Mouse (Mus musculus) kidney, postnatal 0 days (tissue): Measurements from ENCODE around the gene Pmepa1. TPM values are rescaled to one million over a fixed set of nuclear protein-coding genes. Genes with fewer than 3 reads are reported as not detected.
A peak's percentile ranks its signal among the peaks of the same experiment; 100 is the strongest.

Experiments used
- ATAC-seq: fragments of 200-750 bp; cut with Nextera tagmentation; replicated peaks from 2 replicates; pipeline ENCODE4 v1.8.0; 2017; ENCODE audit warnings: low read depth, moderate number of reproducible peaks, moderate TSS enrichment, moderate library complexity; ENCODE audit not compliant: low FRiP score
- DNase-seq: peaks from one replicate; pipeline ENCODE4 v3.0.0-alpha.2; 2016; ENCODE audit warnings: low spot score
- H3K27ac ChIP-seq: fragments of 300-500 bp; sonication (generic); 2 replicates; pipeline ENCODE4 v1.5.1; 2014; ENCODE audit warnings: mild to moderate bottlenecking
- H3K27me3 ChIP-seq: fragments of 300-500 bp; sonication (generic); 2 replicates; pipeline ENCODE4 v1.6.1; 2014; ENCODE audit warnings: low read length, mixed read lengths; ENCODE audit not compliant: insufficient read depth
- H3K36me3 ChIP-seq: fragments of 300-500 bp; sonication (generic); 2 replicates; pipeline ENCODE4 v1.6.1; 2014; ENCODE audit warnings: low read length, mixed read lengths; ENCODE audit not compliant: insufficient read depth
- H3K4me1 ChIP-seq: fragments of 300-500 bp; sonication (generic); replicated peaks from 2 replicates; pipeline ENCODE4 v1.6.1; 2014; ENCODE audit warnings: antibody characterized with exemption, low read length, mixed read lengths; ENCODE audit not compliant: insufficient read depth
- H3K4me2 ChIP-seq: fragments of 300-500 bp; sonication (generic); 2 replicates; pipeline ENCODE4 v1.6.1; 2014; ENCODE audit warnings: mild to moderate bottlenecking, low read length, moderate library complexity, mixed read lengths
- H3K4me3 ChIP-seq: fragments of 300-500 bp; sonication (generic); replicated peaks from 2 replicates; pipeline ENCODE4 v1.5.1; 2014; ENCODE audit warnings: low read depth, low read length
- H3K9ac ChIP-seq: fragments of 300-500 bp; sonication (generic); 2 replicates; pipeline ENCODE4 v1.6.1; 2014; ENCODE audit warnings: low read depth, low read length
- H3K9me3 ChIP-seq: fragments of 300-500 bp; sonication (generic); replicated peaks from 2 replicates; pipeline ENCODE4 v1.6.1; 2016; ENCODE audit warnings: low read length, inconsistent platforms, mixed read lengths
- CTCF ChIP-seq: IDR thresholded peaks from 2 replicates; pipeline ENCODE4 v1.5.1; 2016; ENCODE audit warnings: antibody characterized with exemption, low read depth, mild to moderate bottlenecking, moderate library complexity
- WGBS: fragments of 180-500 bp; shearing (Covaris S2); extraction: QIAGEN DNeasy Blood & Tissue Kit; methylation state at CpG from one replicate; pipeline ENCODE4 v1.1.7; 2014; 5-methylcytosine and 5-hydroxymethylcytosine counted together
- polyA plus RNA-seq: library from polyadenylated mRNA; unstranded; fragments of >200 nt; fragmentation: Nextera tagmentation; extraction: Ambion mirVana; gene quantifications from 2 replicates; pipeline ENCODE4 v1.2.1, GENCODE M21; 2015

The Pmepa1 gene
- polyA plus RNA-seq, 1 experiment from 2014 or later = 5.8 TPM

GRCm38 (mm10) chr2:173244108-173244507 is 32.2 kb downstream of the Pmepa1 start:
- no peak overlapping the region for H3K4me3 ChIP-seq
- WGBS = 50% methylated on average over 3 of the region's 3 CpGs
- no peak overlapping the region for H3K27ac ChIP-seq
- no peak for ATAC-seq
- H3K4me2 ChIP-seq = no peak overlapping the region
- peaks cover 33% of the 10 kb centered on the region for H3K4me1 ChIP-seq
- H3K27me3 ChIP-seq = no peaks in the 10 kb centered on the region
- TF ChIP-seq CTCF = no peak
- DNase-seq = no peak
- H3K36me3 ChIP-seq = 0 out of 2 replicates have a peak, but pooled peaks cover 6% of the 10 kb centered on the region
- no peak overlapping the region for H3K9ac ChIP-seq
- no peaks in the 10 kb centered on the region for H3K9me3 ChIP-seq

- no peak for ATAC-seq
- Histone ChIP-seq H3K9ac (no peak overlapping the region), H3K27me3 (no peaks in the 10 kb centered on the region), H3K4me2 (no peak overlapping the region), H3K9me3 (no peaks in the 10 kb centered on the region), H3K4me3 (no peak overlapping the region), H3K36me3 (0 out of 2 replicates have a peak, but pooled peaks cover 6% of the 10 kb centered on the region), H3K27ac (no peak overlapping the region), H3K4me1 (peaks cover 30% of the 10 kb centered on the region)
- no peak for TF ChIP-seq CTCF
- DNase-seq = no peak
- WGBS = 67% methylated on average over 9 of the region's 9 CpGs
Observed at GRCm38 (mm10) chr2:173243616-173244015, 32.7 kb downstream of the Pmepa1 start.

- H3K27ac ChIP-seq = no peak overlapping the region
- H3K4me2 ChIP-seq = no peak overlapping the region
- H3K9me3 ChIP-seq = no peaks in the 10 kb centered on the region
- H3K36me3 ChIP-seq = 0 out of 2 replicates have a peak, but pooled peaks cover 6% of the 10 kb centered on the region
- 0 out of 2 replicates have a peak, but pooled peaks have one; percentile 9 for ATAC-seq
- H3K4me3 ChIP-seq = no peak overlapping the region
- WGBS = 39% methylated on average over 12 of the region's 12 CpGs
- DNase-seq = no peak
- TF ChIP-seq CTCF = no peak
- H3K4me1 ChIP-seq = peaks cover 26% of the 10 kb centered on the region
- H3K9ac ChIP-seq = no peak overlapping the region
- no peaks in the 10 kb centered on the region for H3K27me3 ChIP-seq
Observed at GRCm38 (mm10) chr2:173242874-173243273, 33.5 kb downstream of the Pmepa1 start.

- Histone ChIP-seq H3K27ac (no peak overlapping the region), H3K4me2 (no peak overlapping the region), H3K9ac (no peak overlapping the region), H3K4me1 (peaks cover 27% of the 10 kb centered on the region), H3K36me3 (0 out of 2 replicates have a peak, but pooled peaks cover 6% of the 10 kb centered on the region), H3K27me3 (no peaks in the 10 kb centered on the region), H3K4me3 (no peak overlapping the region), H3K9me3 (no peaks in the 10 kb centered on the region)
- ATAC-seq (no peak), DNase-seq (no peak)
- no peak for TF ChIP-seq CTCF
- WGBS = 57% methylated on average over 9 of the region's 9 CpGs
Observed at GRCm38 (mm10) chr2:173240738-173241137, 35.6 kb downstream of the Pmepa1 start.

GRCm38 (mm10) chr2:173238522-173238921 is 37.8 kb downstream of the Pmepa1 start:
- H3K4me1 ChIP-seq = peaks cover 29% of the 10 kb centered on the region
- 0 out of 2 replicates have a peak, but pooled peaks cover 6% of the 10 kb centered on the region for H3K36me3 ChIP-seq
- WGBS = 34% methylated on average over 14 of the region's 14 CpGs
- no peak overlapping the region for H3K4me3 ChIP-seq
- DNase-seq = no peak
- H3K27me3 ChIP-seq = no peaks in the 10 kb centered on the region
- ATAC-seq = no peak
- no peak overlapping the region for H3K4me2 ChIP-seq
- no peak for TF ChIP-seq CTCF
- no peak overlapping the region for H3K9ac ChIP-seq
- H3K27ac ChIP-seq = no peak overlapping the region
- H3K9me3 ChIP-seq = no peaks in the 10 kb centered on the region

GRCm38 (mm10) chr2:173235435-173236332 is 40.6 kb downstream of the Pmepa1 start:
- Histone ChIP-seq H3K36me3 (peaks cover 15% of the 10 kb centered on the region), H3K27ac (peak overlapping the region; percentile 50; the same call in 1 of the 2 replicates), H3K4me3 (no peak overlapping the region), H3K9me3 (no peaks in the 10 kb centered on the region), H3K4me1 (peaks cover 32% of the 10 kb centered on the region), H3K9ac (0 out of 2 replicates have a peak overlapping the region, but pooled peaks have one; percentile 35), H3K4me2 (no peak overlapping the region), H3K27me3 (no peaks in the 10 kb centered on the region)
- TF ChIP-seq CTCF = no peak
- WGBS = 45% methylated on average over 8 of the region's 8 CpGs
- peak; percentile 48 for DNase-seq
- ATAC-seq = no peak
